Mouse (Mus musculus) kidney, postnatal 4 days (tissue): ENCODE results near the gene Tmem213.
A peak's percentile ranks its signal among the peaks of the same experiment; 100 is the strongest.

Source experiments
- DNase-seq, 2 experiments: peaks; one replicate each; pipeline ENCODE4 v3.0.0; 2021; ENCODE audit warnings: mixed read lengths in 2 of 2

Tmem213 gene

DNA sequence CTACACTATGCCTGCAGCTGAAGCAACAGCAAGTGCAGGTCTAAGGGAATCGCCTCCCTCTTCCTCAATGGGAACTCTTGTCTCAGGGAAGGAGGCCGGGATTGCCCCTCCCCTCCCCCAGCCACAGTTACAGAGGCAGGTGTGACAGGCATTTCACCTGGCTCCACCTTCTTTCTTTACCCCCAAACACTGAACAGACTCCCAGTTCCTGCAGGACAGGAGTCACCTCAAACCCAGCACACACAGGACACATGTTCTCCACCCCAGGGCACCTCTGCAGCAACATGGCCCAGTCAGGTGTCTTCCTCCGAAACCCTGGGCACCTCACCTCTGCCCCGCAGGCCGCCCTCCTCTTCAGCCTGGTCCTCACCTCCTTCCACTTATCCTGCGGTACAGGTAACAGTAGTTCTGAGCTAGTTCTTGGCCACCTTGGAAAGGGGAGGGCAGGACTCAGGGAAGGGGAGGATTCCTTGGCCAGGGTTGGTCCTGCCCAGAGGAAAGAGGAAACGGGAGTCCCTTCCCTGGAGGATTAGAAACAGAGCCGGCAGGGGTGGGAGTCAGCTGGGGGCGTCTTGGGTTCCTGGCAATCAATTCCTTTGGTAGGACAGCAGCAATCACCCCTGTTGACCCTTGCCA lies at the start of gene Tmem213:
Gene Tmem213, plus strand, starts transcription at position 96 of the 636 bp plus-strand sequence.
- DNase-seq: peak; percentile 31 to 49

DNA sequence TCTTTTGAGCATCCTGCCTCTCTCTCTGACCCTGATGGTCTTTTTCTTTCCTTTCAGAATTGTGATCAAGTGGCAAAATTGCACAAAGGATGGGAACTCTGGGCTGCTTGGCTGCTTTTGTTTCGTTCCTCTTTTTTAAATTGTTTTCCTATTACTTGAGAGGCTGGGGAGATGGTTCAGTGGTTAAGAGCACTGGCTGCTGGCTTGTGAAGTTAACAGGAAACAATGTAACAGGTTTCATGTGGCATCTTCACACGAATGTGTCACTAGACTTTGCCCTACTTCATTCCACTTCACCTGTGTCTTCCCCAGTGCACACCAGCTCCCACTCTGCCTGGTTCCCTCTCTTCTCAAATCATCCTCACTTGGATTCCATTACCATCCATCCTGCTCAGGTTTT lies 44.4 kb upstream of the Tmem213 start:
- no peak for DNase-seq

DNA sequence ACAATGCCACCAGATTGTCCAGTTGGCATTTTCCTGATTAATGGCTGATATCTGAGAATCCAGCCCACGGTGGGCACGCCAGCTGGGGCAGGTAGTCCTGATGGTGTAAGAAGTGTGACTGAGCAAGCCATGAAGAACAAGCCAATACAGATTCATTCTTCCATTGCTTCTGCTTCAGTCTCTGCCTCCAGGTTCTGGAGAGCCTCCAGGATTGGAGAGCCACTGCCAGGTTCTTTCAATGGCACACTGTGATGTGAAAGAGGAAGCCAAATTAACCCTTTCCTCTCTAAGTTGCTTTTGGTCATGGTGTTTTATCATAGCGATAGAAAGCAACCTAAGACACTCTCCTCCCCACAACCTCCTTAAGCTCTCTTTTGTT lies 43.9 kb upstream of the Tmem213 start:
- DNase-seq: no peak

DNA sequence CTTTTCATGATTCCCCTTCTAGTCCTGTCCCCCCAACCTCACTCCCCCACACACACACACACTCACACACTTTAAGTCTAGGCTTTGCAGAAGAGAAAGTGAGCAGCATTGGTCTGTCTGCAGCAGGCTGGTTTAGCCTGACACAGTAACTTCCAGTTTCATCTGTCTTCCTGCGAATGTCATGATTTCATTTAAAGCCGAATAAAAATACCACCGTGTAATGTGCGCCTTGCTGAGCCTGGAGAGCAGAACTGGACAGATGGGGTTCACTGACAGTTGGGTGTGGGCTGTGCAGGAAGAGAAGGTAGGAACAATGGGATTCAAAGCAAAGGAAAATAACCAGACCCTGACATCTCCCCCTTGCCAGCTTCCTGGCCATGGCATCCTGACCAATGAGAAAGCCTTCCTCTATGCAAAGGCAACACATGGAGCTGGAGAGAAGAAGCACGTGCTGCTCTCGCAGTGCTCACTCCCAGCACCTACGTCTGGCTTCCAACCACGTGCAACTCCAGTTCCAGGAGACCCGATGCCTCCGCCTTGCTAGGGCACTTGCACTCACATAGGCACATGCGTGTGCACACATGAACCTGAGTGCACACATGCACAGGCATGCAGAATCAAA lies 43.4 kb upstream of the Tmem213 start:
- peak in 1 of 2 experiments; percentile 16 for DNase-seq

DNA sequence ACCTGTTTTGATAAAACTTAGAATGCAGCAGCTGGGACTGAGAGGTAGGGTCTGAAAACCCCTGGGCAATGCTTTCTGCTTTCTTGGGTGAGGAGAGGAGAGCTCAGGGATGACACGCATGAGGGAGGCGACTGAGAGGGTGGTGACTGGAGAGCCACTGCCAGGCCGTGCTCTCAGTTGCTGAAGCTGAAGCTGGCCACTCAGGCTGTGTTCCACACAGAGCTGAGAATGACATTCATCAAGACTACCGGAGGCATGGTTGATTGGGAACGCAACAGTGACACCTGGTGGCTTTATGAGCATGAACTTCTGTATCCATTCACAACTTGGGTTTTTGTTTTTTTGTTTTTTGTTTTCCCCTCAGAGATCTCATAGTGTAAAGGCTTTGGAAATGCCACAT lies 42.8 kb upstream of the Tmem213 start:
- DNase-seq: peak; percentile 75 to 81

- DNase-seq: no peak
Measured at GRCm38 (mm10) chr6:38071256-38071655, 37.8 kb upstream of the Tmem213 start.

- peak; percentile 39 to 56 for DNase-seq
Measured at GRCm38 (mm10) chr6:38072137-38072796, 36.8 kb upstream of the Tmem213 start.

GRCm38 (mm10) chr6:38073592-38073991 lies 35.5 kb upstream of the Tmem213 start:
- DNase-seq: no peak

GRCm38 (mm10) chr6:38080364-38080763 lies 28.7 kb upstream of the Tmem213 start:
- DNase-seq: no peak

DNA sequence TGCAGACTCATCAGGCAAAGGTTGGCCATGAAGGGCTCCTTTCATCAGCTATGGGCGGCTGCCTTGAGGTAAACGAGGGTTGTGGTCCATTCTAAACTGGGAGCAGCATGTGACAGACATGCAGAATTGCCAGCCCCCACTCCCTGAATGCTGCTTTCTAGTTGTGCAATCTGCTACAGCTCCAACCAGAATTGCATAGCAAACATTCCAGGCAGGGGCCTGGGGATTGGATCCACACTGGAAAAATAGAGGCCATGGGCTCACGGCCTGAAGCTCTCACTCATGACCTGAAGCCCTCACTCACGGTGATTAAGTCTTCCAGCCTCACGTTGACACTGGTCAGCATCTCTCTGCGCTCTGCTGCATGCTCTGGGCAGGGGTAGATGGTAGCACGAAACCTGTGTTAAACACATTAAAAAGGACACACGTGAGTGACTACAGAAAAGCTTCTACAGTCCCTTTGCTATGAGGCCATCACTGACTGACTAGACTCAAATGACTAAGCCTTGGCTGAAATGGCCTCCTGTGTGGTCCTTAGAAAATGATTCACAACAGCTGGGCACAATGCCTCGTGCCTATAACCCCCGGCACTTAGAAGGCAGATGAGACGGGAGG lies 27.2 kb upstream of the Tmem213 start:
- peak; percentile 48 to 63 for DNase-seq

- DNase-seq: no peak
Measured at GRCm38 (mm10) chr6:38083204-38083603, 25.9 kb upstream of the Tmem213 start.

DNA sequence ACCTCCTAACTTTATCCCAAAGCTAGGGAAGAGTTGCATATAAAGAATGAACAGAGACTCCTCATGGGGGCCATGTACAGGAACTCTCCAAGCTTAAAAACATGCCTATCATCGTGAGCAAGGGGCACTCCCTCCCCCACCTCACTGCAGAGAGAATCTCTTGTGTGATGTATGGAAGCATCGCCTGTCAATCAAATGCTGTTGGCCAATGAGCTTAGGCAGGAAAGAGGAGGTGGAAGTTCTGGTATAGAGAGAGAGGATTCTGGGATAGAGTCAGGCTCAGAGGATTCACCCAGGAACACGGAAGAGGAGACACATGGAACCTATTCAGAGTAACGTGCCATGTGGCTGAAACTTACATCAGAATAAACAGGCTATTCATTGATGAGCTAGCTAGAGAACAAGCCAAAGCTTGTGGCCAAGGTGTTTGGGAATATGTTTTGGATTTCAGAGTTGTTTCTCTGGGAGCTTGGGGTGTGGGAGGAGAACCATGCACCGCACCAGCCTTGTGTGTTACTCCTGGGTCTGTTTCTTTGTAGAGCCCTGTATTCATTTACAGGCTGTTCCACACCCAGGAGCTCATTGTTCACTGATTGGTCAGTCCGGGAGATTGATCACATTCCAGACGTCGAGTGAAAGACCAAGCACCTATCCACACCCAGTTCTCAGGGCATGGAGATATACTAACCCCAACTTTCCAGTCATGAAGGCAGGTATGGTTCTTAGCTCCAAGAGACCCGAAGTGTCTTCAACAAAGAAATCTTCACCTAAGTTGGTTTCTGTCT lies 21.6 kb upstream of the Tmem213 start:
- no peak for DNase-seq

GRCm38 (mm10) chr6:38092539-38092938 lies 16.5 kb upstream of the Tmem213 start:
- DNase-seq: no peak

- DNase-seq: no peak
Measured at GRCm38 (mm10) chr6:38094701-38095100, 14.4 kb upstream of the Tmem213 start.

DNA sequence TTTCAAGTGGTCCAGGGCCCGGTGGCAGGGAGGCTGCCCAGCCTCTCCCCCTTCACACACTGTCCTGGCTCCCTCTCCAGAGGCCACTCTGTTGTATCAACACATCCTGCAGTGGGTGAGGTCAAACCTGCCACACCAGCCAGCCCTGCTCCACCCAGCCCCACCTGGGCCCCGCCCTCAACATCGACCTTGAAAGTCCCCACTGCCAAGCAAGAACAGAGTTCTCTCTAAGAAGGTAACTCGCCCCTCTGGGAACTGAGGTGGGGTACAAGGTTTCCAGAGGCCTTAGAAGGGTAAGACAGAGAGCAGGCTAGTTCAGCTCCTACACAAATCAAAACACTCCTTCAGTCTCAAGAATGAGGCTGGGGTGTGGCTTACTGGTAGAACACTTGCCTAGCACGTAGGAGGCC lies 12.1 kb upstream of the Tmem213 start:
- DNase-seq: peak; percentile 24 to 46

DNA sequence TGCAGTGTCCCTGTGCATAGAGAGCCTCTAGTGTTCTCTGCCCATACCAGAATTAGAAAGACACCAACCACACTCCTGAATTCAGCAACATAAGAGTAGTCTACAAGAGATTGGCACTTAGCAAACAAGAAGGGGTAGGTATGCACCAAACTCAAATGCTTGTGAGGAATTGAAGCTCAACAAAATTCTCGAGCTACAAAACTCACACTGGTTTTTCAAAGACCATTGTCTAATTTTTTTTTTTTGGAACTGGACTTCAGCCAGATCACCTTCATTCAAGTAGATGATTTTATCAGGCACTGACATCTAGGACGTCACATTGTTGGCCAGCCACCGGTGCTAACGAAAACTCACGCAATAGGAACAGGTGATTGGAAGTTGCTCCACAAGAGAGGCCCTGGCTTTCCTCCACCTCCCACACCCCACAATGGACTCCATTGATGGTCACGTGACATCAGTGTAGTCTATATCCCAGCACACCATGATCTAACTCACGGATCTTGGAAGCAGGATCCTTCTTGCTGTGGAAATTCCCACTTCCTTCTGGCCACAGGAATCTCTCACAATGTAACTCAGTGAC lies 6.7 kb upstream of the Tmem213 start:
- no peak for DNase-seq

DNA sequence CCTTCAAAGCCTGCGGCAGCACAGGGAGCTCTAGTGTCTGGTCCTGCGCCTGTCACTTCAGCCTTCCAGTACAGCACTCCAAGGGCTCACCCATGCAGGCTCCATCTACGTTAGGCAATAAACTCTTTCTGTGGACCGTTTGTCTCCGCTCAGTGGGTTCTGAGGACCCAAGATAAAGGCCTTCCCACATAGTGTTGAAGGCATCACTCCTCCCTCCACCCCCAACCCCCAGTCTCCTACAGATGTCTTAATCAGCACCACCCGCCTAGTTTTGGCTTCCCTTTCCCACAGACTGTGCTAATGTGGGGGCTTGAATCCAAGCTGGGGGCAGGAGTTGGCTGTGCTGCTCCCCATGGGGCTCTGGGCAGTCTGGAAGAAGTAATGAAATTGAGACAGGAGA lies 5.3 kb upstream of the Tmem213 start:
- no peak for DNase-seq

GRCm38 (mm10) chr6:38105924-38106323 lies 3.1 kb upstream of the Tmem213 start:
- no peak for DNase-seq

DNA sequence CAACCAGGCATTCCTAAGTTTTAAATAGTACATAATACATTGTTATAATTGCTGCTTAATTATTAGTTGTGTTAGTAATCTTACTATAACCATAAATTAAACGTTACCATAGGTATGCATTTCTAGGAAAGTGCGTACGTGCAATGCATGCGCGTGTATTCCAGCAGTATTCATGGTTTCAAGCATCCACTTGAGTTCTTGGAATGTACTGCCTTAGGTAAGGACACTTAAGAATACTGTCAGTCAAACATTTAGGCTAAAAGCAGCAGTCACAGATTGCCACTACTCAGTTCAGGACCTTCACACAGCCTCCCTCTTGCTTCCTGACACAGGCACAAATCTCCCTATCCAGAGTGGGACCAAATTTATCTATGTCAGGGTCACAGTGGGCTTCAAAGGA lies 606 bp upstream of the Tmem213 start:
- DNase-seq: no peak

DNA sequence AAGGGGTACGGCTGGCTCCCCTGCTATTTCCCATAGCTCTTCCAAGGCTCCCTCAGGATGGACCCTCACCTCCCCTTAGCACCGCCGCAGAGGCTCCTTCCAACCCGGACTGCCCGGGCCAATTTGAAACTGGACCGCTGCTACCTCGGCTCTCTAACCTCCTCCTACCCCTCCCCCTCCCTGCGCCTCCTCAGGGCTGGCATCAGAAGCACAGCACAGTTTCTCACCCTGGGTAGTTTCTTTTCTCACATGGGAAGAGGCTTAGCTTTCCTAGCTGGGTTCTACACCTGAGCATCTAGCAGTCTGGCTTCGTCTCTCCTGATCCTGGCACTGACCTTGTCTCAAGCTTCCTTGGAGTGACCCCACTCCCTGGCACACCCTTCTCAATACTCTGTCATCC lies 816 bp downstream of the Tmem213 start:
- peak; percentile 44 to 60 for DNase-seq

GRCm38 (mm10) chr6:38110859-38111258 lies 1.8 kb downstream of the Tmem213 start:
- peak; percentile 40 to 68 for DNase-seq

- DNase-seq: peak; percentile 49 to 53
Measured at GRCm38 (mm10) chr6:38116107-38116770, 7.2 kb downstream of the Tmem213 start.
